In genomic region chr16:11896411-11896810, GRCm38 (mm10) we compare ENCODE assay signal across 27 mouse cellular contexts. TPM values are rescaled to one million over a fixed set of nuclear protein-coding genes. Genes with fewer than 3 reads are reported as not detected.
DNase-seq lines count a peak whose midpoint lies in the region; ATAC-seq and TF ChIP-seq lines count a peak whose summit lies in the region.
"Had no signal": no experiment of that assay in that cellular context is flagged by ENCODE, and none has a peak within 500 bp of the region (broad histone marks: within the 10 kb centered on the region; RNA-seq: fewer than 3 reads in every experiment).

No protein-coding gene starts in this region.

- TF ChIP-seq CTCF in small intestine, adult 2 months (IDR thresholded peaks at IDR 0.05; ENCODE audit: extremely low read depth, insufficient read length, insufficient replicate concordance, low read depth, low read length) = no peak

- H3K9me3 ChIP-seq in midbrain, embryonic 13.5 days = no peaks in the 10 kb centered on the region
- H3K9me3 ChIP-seq: embryonic facial prominence, embryonic 15.5 days; forebrain, embryonic 15.5 days; heart, embryonic 12.5 days; hindbrain, embryonic 10.5 days; kidney, embryonic 15.5 days; limb, embryonic 13.5 days; liver, embryonic 13.5 days; neural tube, embryonic 15.5 days had no signal

- peaks cover 9% of the 10 kb centered on the region for H3K36me3 ChIP-seq in small intestine, adult 2 months (ENCODE audit: control insufficient read depth, insufficient read depth, low read length)
- 0 out of 2 replicates have a peak, but pooled peaks cover 3% of the 10 kb centered on the region for H3K36me3 ChIP-seq in midbrain, embryonic 13.5 days
- H3K36me3 ChIP-seq: embryonic facial prominence, embryonic 15.5 days; forebrain, embryonic 15.5 days; hindbrain, embryonic 10.5 days; limb, embryonic 13.5 days; neural tube, embryonic 15.5 days had no signal

- TF ChIP-seq POLR2A in small intestine, adult 2 months (IDR thresholded peaks at IDR 0.05; ENCODE audit: low read depth, low read length) = no peak

- H3K27me3 ChIP-seq in small intestine, adult 2 months (ENCODE audit: control insufficient read depth, insufficient read depth, low read length) = no peaks in the 10 kb centered on the region
- no peaks in the 10 kb centered on the region for H3K27me3 ChIP-seq in midbrain, embryonic 13.5 days
- H3K27me3 ChIP-seq: embryonic facial prominence, embryonic 15.5 days; forebrain, embryonic 15.5 days; heart, embryonic 12.5 days; kidney, embryonic 15.5 days; limb, embryonic 13.5 days; liver, embryonic 13.5 days; neural tube, embryonic 15.5 days had no signal

- peak; percentile 31 for DNase-seq in A20 (ENCODE audit: low read depth, low spot score)
- DNase-seq in CD4-positive helper T cell, adult 2 months (ENCODE audit: low read depth, low spot score) = peak; percentile 47
- DNase-seq in ZHBTc4 (ENCODE audit: low read depth, low spot score) = peak; percentile 27
- DNase-seq in ovary, adult 18-20 months (ENCODE audit: low spot score) = no peak
- DNase-seq in retina, embryonic 14.5 days (ENCODE audit: low spot score) = no peak
- DNase-seq: adrenal gland, postnatal 36 days; cerebellum, adult 11 months; cerebellum, adult 9-11 months; gastrocnemius, postnatal 10 days; heart, postnatal 10 days; kidney, postnatal 36 days; liver, embryonic 13.5 days; lung, embryonic 14.5 days; retina, postnatal 1 day; right cerebral cortex, postnatal 25 days had no signal

- no peak for ATAC-seq in midbrain, embryonic 13.5 days
- ATAC-seq: forebrain, embryonic 15.5 days; hindbrain, embryonic 16.5 days; intestine, postnatal 0 days; midbrain, embryonic 16.5 days had no signal

- H3K4me2 ChIP-seq in midbrain, embryonic 13.5 days (replicated peaks) = no peak overlapping the region
- H3K4me2 ChIP-seq: embryonic facial prominence, embryonic 15.5 days; forebrain, embryonic 15.5 days; heart, embryonic 12.5 days; kidney, embryonic 15.5 days; limb, embryonic 13.5 days; liver, embryonic 13.5 days; lung, embryonic 14.5 days; neural tube, embryonic 15.5 days had no signal

- WGBS in small intestine, adult 2 months = 88% methylated on average over 5 of the region's 5 CpGs
- WGBS in midbrain, embryonic 13.5 days = 90% methylated on average over 5 of the region's 5 CpGs

- H3K9ac ChIP-seq in midbrain, embryonic 13.5 days (replicated peaks) = no peak overlapping the region
- H3K9ac ChIP-seq: embryonic facial prominence, embryonic 15.5 days; forebrain, embryonic 15.5 days; heart, embryonic 12.5 days; kidney, embryonic 15.5 days; limb, embryonic 13.5 days; liver, embryonic 13.5 days; lung, embryonic 14.5 days; neural tube, embryonic 15.5 days had no signal

- peaks cover 3% of the 10 kb centered on the region; the same call in 1 of the 2 replicates for H3K4me1 ChIP-seq in small intestine, adult 2 months (ENCODE audit: control insufficient read depth, insufficient read depth, insufficient read length, low read length)
- H3K4me1 ChIP-seq in midbrain, embryonic 13.5 days (replicated peaks) = no peaks in the 10 kb centered on the region
- H3K4me1 ChIP-seq: embryonic facial prominence, embryonic 15.5 days; forebrain, embryonic 15.5 days; hindbrain, embryonic 10.5 days; kidney, embryonic 15.5 days; liver, embryonic 13.5 days had no signal

- H3K27ac ChIP-seq in small intestine, adult 2 months (ENCODE audit: insufficient read depth, low read depth, low read length) = peak overlapping the region; percentile 52
- H3K27ac ChIP-seq in midbrain, embryonic 13.5 days = no peak overlapping the region
- H3K27ac ChIP-seq: embryonic facial prominence, embryonic 15.5 days; hindbrain, embryonic 10.5 days; kidney, embryonic 15.5 days; limb, embryonic 13.5 days; liver, embryonic 13.5 days; neural tube, embryonic 15.5 days had no signal

- no peak overlapping the region for H3K4me3 ChIP-seq in small intestine, adult 2 months (ENCODE audit: low read depth, low read length)
- no peak overlapping the region for H3K4me3 ChIP-seq in midbrain, embryonic 13.5 days (replicated peaks)
- H3K4me3 ChIP-seq: embryonic facial prominence, embryonic 15.5 days; forebrain, embryonic 15.5 days; heart, embryonic 12.5 days; hindbrain, embryonic 10.5 days; kidney, embryonic 15.5 days; limb, embryonic 13.5 days; liver, embryonic 13.5 days; neural tube, embryonic 15.5 days had no signal

RNA-seq across cellular contexts. Expression of gene Cpped1, which starts 12.8 kb away (rescaled TPM):
- 18.1 and 27.7 TPM in 2 replicates for polyA plus RNA-seq in small intestine, adult 2 months (2012; rRNA removed)
- 15.1 and 17.6 TPM in 2 replicates for polyA plus RNA-seq in midbrain, embryonic 13.5 days (2015; fragmentation: Nextera tagmentation; extraction: Ambion mirVana)

Comparison
In these comparisons a context has a peak if more than half of its experiments do, and no peak if none do; other contexts are left out.
1. DNase-seq: peak in A20 (single experiment), CD4-positive helper T cell, adult 2 months (single experiment) and ZHBTc4 (single experiment); none in ovary, adult 18-20 months (single experiment) and retina, embryonic 14.5 days (single experiment).